Mouse (Mus musculus): ENCODE results near the gene Limk1. TPM values are rescaled to one million over a fixed set of nuclear protein-coding genes. Genes with fewer than 3 reads are reported as not detected.

The Limk1 gene
- total RNA-seq (2014; fragmentation: Nextera tagmentation) = 30.6 and 30.9 TPM in 2 replicates
- 11.4 and 13.6 TPM in 2 replicates for total RNA-seq (2017)

- ATAC-seq (replicated peaks; ENCODE audit: poor library complexity, severe bottlenecking) = no peak
Observed at GRCm38 (mm10) chr5:134688086-134688717, at the start of gene Limk1. Limk1 (minus strand) TSS chr5:134688598.

- no peak for ATAC-seq (replicated peaks; ENCODE audit: poor library complexity, severe bottlenecking)
Observed at GRCm38 (mm10) chr5:134734920-134735319, 46.5 kb upstream of the Limk1 start.

DNA sequence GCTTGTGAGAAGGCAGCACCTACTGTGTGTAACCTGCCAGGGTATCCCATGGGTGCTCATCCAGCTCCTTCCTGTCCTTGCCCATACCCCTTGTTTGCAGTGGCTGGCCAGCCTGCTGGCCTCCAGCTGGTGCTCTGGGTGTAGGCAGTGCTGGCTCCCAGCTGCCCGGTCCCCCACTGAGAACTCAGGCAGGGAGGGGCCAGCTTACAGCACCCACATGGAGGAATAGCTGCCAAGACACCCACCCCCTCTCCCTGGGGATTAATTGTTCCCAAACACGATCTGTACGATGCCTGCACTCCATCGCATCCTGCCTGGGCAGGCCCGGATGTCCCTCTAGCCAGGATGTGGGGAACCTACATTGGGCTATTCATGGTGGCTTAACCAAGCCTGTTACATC, 45.7 kb upstream of the Limk1 start:
- no peak for ATAC-seq (replicated peaks; ENCODE audit: poor library complexity, severe bottlenecking)

DNA sequence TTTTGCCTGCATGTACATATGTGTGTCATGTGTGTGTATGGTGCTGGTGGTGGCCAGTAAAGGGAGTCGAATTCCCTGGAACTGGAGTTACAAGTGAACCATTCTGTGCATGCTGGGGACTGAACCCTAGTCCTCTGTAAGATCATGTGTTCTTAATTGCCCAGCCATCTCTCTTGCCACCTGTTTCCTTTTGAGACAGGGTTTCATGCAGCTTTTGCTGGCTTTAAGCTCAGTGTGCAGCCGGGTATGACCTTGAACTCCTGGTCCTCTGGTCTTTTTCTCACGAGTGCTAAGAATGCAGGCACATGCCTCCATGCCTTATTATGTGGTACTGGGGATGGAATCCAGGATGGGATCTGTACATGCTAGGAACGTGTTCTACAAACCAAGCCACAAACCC, 44.8 kb upstream of the Limk1 start:
- no peak for ATAC-seq (replicated peaks; ENCODE audit: poor library complexity, severe bottlenecking)

DNA sequence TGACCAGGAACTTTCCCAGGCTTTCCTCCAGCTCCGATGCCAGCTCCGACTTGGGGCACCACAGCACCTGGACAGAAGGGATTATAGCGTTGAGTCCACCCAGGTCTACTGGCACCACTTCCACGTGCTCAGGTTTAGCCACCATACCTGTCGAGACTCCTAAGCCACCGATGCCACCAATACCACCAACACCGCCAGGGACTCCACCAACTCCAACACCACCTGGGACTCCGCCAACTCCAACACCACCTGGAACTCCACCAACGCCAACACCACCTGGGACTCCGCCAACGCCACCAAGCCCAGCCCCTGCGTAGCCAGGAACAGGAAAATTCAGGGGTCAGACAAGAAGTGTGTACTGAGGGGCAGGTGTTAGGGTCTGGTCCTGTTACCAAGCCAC, 40.7 kb upstream of the Limk1 start:
- no peak for ATAC-seq (replicated peaks; ENCODE audit: poor library complexity, severe bottlenecking)

- no peak for ATAC-seq (replicated peaks; ENCODE audit: poor library complexity, severe bottlenecking)
Observed at GRCm38 (mm10) chr5:134728535-134728934, 40.1 kb upstream of the Limk1 start.

DNA sequence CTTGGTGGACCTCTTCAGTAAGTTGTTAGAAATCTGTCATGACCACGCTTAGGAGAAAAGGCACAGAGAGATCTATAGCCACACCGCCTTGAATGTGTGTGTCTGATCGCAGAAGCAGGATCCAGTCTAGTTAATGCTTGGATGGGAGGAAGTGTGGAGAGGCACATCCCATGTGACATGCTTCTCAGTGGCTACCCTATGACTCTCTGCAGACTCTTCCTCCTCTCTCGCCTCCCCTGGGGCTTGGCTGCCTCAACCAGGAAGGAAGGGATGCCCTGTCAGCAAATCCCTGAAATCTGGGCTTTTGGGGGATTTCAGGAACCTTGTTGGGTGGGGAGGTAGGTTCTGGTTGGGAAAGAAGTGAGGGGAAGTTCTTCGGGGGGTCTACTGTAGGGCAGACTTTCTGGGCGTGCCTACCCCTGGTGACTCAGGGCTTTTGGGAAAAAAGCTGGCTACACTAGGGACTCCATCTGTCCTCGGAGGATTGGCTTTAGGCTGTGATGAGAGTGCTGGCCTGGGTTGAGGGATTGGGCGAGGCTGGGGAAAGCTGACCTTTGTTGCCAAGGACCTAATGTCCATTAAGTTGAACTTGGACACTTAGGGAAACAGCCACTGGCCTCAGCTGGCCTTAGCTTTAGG, 38.7 kb upstream of the Limk1 start:
- ATAC-seq (replicated peaks; ENCODE audit: poor library complexity, severe bottlenecking) = no peak

DNA sequence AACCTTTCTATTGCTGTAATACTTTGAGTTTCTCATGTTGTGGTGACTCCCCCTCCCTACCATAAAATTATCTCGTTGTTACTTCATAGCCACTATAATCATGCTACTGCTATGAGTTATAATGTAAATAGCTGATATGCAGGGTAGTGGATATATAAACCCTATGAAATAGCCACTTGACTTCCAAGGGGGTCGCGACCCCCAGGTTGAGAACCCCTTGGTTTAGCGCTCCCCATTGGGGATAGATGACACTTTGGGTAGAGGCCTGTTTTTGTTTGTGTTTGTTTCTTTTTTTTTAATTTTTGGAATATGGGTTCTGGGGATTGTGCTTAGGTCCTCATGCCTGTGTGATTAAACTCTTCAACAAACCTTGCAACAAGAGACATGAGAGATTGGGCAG, 36.9 kb upstream of the Limk1 start:
- ATAC-seq (replicated peaks; ENCODE audit: poor library complexity, severe bottlenecking) = no peak

- no peak for ATAC-seq (replicated peaks; ENCODE audit: poor library complexity, severe bottlenecking)
Observed at GRCm38 (mm10) chr5:134720058-134720457, 31.7 kb upstream of the Limk1 start.

DNA sequence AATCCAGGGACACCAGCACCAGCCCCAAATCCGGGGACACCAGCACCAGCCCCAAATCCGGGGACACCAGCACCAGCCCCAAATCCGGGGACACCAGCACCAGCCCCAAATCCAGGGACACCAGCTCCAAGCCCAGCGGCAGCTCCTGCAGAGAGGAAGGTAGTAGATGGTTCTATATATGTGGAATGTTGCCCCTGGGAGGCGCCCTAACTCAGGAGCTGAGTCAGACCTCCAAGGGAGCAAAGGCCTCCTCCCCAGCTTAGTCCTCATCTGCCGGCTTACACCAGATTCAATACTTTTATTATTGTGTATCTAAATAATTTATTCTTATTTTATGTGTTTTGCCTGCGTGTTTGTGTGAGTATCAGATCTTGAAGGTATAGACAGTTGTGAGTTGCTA, 22.7 kb upstream of the Limk1 start:
- ATAC-seq (replicated peaks; ENCODE audit: poor library complexity, severe bottlenecking) = no peak

- ATAC-seq (replicated peaks; ENCODE audit: poor library complexity, severe bottlenecking) = no peak
Observed at GRCm38 (mm10) chr5:134709275-134709674, 20.9 kb upstream of the Limk1 start.

DNA sequence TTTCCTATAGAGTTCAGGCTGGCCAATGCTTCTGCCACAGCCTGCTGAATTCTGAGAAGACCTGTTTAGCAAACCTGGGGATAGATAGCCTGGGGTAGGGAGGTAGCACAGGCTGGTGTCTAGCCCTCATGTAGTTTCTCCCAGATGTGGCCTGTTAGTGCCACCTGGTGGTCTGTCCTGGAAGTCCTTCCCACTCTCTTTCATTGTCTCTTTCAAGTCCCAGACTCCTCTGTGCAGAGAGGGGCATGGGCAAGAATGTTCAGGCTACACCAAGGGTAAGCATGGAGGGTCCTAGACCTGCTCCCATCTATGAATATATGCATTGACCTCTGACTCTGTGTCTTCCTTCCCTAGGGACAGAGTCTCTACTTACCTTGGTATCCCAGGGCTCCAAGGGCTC, 15.8 kb upstream of the Limk1 start:
- peak; percentile 95 for ATAC-seq (replicated peaks; ENCODE audit: poor library complexity, severe bottlenecking)

GRCm38 (mm10) chr5:134695539-134695938, 7.1 kb upstream of the Limk1 start:
- no peak for ATAC-seq (replicated peaks; ENCODE audit: poor library complexity, severe bottlenecking)

- peak; percentile 77 for ATAC-seq (replicated peaks; ENCODE audit: poor library complexity, severe bottlenecking)
Observed at GRCm38 (mm10) chr5:134695082-134695481, 6.7 kb upstream of the Limk1 start.

GRCm38 (mm10) chr5:134692704-134693103, 4.3 kb upstream of the Limk1 start:
- ATAC-seq (replicated peaks; ENCODE audit: poor library complexity, severe bottlenecking) = no peak

GRCm38 (mm10) chr5:134688718-134689284, 403 bp upstream of the Limk1 start:
- ATAC-seq (replicated peaks; ENCODE audit: poor library complexity, severe bottlenecking) = peak; percentile 89

- ATAC-seq (replicated peaks; ENCODE audit: poor library complexity, severe bottlenecking) = no peak
Observed at GRCm38 (mm10) chr5:134687187-134687586, 1.2 kb downstream of the Limk1 start.

DNA sequence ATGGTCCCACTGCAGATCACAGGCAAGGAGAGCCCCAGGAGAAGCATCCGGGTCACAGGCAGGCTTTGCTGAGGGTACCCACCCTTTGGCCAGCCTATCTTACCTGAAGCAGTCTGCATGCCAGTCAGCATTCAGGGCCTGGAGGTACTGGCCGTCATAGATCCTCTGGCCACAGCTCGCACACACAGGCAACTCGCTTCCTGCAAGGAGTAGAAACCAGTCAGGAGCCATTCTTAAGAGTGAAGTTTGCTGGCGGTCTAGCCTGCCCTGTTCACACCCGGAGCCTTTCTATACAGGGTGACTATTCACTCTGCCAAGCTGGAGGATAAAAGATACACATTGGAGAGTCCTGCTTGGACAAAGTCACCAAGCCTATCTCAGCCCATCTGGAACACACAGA, 1.9 kb downstream of the Limk1 start:
- ATAC-seq (replicated peaks; ENCODE audit: poor library complexity, severe bottlenecking) = no peak

GRCm38 (mm10) chr5:134684398-134684797, 4.0 kb downstream of the Limk1 start:
- no peak for ATAC-seq (replicated peaks; ENCODE audit: poor library complexity, severe bottlenecking)

GRCm38 (mm10) chr5:134683813-134684212, 4.6 kb downstream of the Limk1 start:
- ATAC-seq (replicated peaks; ENCODE audit: poor library complexity, severe bottlenecking) = no peak

- no peak for ATAC-seq (replicated peaks; ENCODE audit: poor library complexity, severe bottlenecking)
Observed at GRCm38 (mm10) chr5:134680238-134680637, 8.2 kb downstream of the Limk1 start.
